Mouse (Mus musculus): ENCODE data around the gene Ythdf2.

DNA sequence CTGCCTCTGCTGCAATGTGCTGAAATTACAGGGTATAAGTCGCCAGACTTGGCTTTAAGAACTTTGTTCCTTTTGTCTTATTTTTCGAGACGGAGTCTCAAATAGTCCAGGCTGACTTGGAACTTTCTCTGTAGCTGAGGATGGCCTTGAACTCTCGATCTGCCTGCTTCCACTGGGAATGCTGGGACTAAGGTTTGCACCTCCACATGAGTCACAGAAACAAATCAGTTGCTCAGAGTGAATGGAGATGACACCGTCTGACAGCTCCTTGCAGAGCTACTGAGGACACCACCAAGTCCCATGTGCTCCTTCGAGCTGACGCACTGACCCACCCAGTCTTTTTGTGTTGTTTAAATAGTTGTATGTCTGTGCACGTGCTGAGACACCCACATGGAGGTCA, 41.0 kb upstream of the Ythdf2 start:
- TF ChIP-seq CTCF (IDR thresholded peaks at IDR 0.05; ENCODE audit: extremely low read depth, insufficient read length, insufficient replicate concordance, low read depth, low read length) (no peak), POLR2A (IDR thresholded peaks at IDR 0.05; ENCODE audit: low read depth, low read length) (no peak)

Data from small intestine, adult 2 months (tissue).